Mouse (Mus musculus): Measurements from ENCODE around the gene Zbtb20. TPM values are rescaled to one million over a fixed set of nuclear protein-coding genes. Genes with fewer than 3 reads are reported as not detected.

Gene Zbtb20
- polyA plus RNA-seq, 1 experiment from 2014 or later = 27.9 TPM

DNA sequence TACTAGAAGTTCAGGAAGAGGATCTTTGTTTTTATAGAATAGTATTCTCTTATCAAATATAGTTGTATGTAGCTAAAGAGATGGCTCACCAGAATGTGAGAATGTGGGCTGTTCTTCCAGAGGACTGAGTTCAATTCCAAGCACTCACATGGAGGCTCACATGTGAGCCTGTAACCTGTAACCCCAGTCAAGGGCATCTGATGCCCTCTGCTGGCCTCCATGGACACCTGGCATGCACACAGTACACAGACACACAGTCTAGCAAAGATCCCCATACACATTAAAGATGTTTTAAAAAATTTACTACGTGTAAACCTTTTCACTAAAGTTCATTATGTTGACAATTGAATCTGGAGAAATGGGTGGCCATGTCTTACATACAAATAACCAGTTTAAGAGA, 343.7 kb downstream of the Zbtb20 start:
- Histone ChIP-seq H3K9me3 (ENCODE audit: low read length) (no peaks in the 10 kb centered on the region), H3K4me2 (replicated peaks; ENCODE audit: low read depth, low read length) (no peak overlapping the region), H3K4me1 (ENCODE audit: insufficient read depth, low read depth, low read length) (no peaks in the 10 kb centered on the region), H3K27me3 (replicated peaks; ENCODE audit: insufficient read depth, low read length) (no peaks in the 10 kb centered on the region), H3K36me3 (ENCODE audit: insufficient read depth, low read length) (no peaks in the 10 kb centered on the region), H3K9ac (replicated peaks; ENCODE audit: low read depth) (no peak overlapping the region), H3K4me3 (ENCODE audit: low read depth, low read length) (no peak overlapping the region), H3K27ac (ENCODE audit: low read length) (no peak overlapping the region)
- TF ChIP-seq CTCF (IDR thresholded peaks at IDR 0.05) (no peak), EP300 (IDR thresholded peaks at IDR 0.05) (no peak)
- DNase-seq (ENCODE audit: low spot score) (no peak), ATAC-seq (no peak)
- WGBS = 95% methylated on average over 1 of the region's 1 CpGs

DNA sequence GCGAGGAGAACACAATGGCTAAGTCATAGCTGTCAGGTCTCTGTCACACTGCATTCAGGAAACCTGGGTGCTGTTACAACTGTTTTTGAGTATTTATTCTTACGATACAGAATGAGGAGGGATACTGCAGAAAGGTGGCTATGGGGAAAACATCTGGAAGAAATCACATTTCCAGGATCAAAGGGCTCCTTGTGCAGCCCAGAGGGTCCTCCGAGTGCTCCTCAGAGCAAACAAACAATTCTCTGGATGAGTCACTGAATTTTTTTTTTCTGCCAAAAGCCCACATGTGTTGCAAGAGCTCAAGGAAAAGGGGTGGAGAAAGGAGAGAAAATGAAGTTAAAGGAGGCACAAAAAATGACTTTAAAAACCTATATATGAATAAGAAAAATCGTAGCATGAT, 345.6 kb downstream of the Zbtb20 start:
- Histone ChIP-seq H3K27ac (ENCODE audit: low read length) (no peak overlapping the region), H3K27me3 (replicated peaks; ENCODE audit: insufficient read depth, low read length) (no peaks in the 10 kb centered on the region), H3K4me1 (ENCODE audit: insufficient read depth, low read depth, low read length) (no peaks in the 10 kb centered on the region), H3K4me2 (replicated peaks; ENCODE audit: low read depth, low read length) (no peak overlapping the region), H3K9me3 (ENCODE audit: low read length) (no peaks in the 10 kb centered on the region), H3K4me3 (ENCODE audit: low read depth, low read length) (no peak overlapping the region), H3K36me3 (ENCODE audit: insufficient read depth, low read length) (no peaks in the 10 kb centered on the region), H3K9ac (replicated peaks; ENCODE audit: low read depth) (no peak overlapping the region)
- ATAC-seq (no peak; the same call in 1 of the 2 replicates), DNase-seq (ENCODE audit: low spot score) (peak; percentile 54)
- 50% methylated on average over 4 of the region's 4 CpGs for WGBS
- no peak for TF ChIP-seq EP300 (IDR thresholded peaks at IDR 0.05)
- TF ChIP-seq CTCF (IDR thresholded peaks at IDR 0.05) = no peak

DNA sequence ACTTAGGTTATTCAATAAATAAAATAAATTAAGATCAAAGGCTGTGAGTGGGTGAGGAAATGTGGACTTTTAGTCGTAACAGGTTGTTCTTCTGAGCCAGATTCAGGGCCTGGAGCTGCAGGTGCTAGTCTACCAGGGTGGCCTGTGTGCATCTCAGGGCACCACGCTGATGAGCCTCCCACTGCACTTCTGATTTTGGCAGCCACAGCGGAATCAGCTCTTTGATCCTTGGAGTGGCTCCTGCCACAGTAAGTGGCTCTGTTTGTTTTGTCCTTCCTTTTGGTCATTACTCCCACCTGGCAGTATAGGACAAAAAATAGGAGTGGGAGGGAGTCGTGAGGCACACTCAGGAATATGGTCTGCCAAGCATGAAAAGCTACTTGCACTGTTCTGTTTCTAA, 354.6 kb downstream of the Zbtb20 start:
- Histone ChIP-seq H3K36me3 (ENCODE audit: insufficient read depth, low read length) (no peaks in the 10 kb centered on the region), H3K9ac (replicated peaks; ENCODE audit: low read depth) (no peak overlapping the region), H3K27ac (ENCODE audit: low read length) (no peak overlapping the region), H3K9me3 (ENCODE audit: low read length) (no peaks in the 10 kb centered on the region), H3K4me3 (ENCODE audit: low read depth, low read length) (no peak overlapping the region), H3K27me3 (replicated peaks; ENCODE audit: insufficient read depth, low read length) (no peaks in the 10 kb centered on the region), H3K4me2 (replicated peaks; ENCODE audit: low read depth, low read length) (no peak overlapping the region), H3K4me1 (ENCODE audit: insufficient read depth, low read depth, low read length) (no peaks in the 10 kb centered on the region; the same call in 1 of the 2 replicates)
- 47% methylated on average over 4 of the region's 4 CpGs for WGBS
- no peak for TF ChIP-seq CTCF (IDR thresholded peaks at IDR 0.05)
- DNase-seq (ENCODE audit: low spot score) (no peak), ATAC-seq (no peak)

DNA sequence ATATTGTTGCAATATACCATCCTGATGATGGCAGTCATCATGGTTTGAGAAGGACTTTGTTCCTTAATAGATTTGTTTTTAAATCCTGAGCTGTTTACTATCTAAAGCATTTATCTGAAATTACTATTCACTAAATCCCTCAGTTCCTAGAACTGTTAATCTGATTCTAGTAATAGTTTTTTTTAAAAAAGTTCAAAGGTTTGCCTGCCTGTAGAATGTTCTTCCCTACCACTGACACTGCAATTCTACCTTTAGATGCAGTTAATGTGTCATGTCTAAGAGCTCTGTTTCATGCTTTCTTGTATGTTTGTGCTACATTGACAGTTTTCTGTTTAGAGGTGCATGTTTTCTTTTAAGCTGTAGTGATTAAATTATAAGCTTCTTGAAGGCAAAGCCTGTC, 358.6 kb downstream of the Zbtb20 start:
- no peak for TF ChIP-seq CTCF (IDR thresholded peaks at IDR 0.05)
- no peak for TF ChIP-seq EP300 (IDR thresholded peaks at IDR 0.05)
- no peak for DNase-seq (ENCODE audit: low spot score)
- no peaks in the 10 kb centered on the region; the same call in 1 of the 2 replicates for H3K4me1 ChIP-seq (ENCODE audit: insufficient read depth, low read depth, low read length)
- H3K9ac ChIP-seq (replicated peaks; ENCODE audit: low read depth) = no peak overlapping the region
- no peaks in the 10 kb centered on the region for H3K36me3 ChIP-seq (ENCODE audit: insufficient read depth, low read length)
- no peak for ATAC-seq
- H3K27me3 ChIP-seq (replicated peaks; ENCODE audit: insufficient read depth, low read length) = no peaks in the 10 kb centered on the region
- H3K4me3 ChIP-seq (ENCODE audit: low read depth, low read length) = no peak overlapping the region
- no peak overlapping the region for H3K4me2 ChIP-seq (replicated peaks; ENCODE audit: low read depth, low read length)
- H3K9me3 ChIP-seq (ENCODE audit: low read length) = no peaks in the 10 kb centered on the region
- H3K27ac ChIP-seq (ENCODE audit: low read length) = no peak overlapping the region

DNA sequence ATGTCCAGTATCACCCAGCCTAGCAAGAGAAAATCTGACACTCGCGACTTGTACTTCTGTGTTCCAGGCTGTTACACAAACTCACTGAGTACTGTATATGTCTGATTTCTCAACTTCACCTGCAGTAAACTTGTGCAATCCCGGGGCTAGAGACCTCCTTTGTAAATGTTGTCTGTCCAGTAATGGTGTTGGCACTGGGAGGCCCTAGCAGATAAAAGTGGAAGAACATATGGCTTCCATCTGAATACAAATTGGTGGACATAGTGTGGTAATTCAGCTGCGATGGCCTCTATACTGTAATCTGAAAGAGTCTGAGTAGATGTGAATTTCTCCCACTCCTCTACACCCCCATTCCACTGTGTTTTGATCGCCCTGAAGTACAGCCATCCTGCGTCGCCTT, 359.6 kb downstream of the Zbtb20 start:
- H3K4me3 ChIP-seq (ENCODE audit: low read depth, low read length) = 0 out of 2 replicates have a peak overlapping the region, but pooled peaks have one; percentile 1
- peak overlapping the region; percentile 11 for H3K27ac ChIP-seq (ENCODE audit: low read length)
- no peaks in the 10 kb centered on the region; the same call in 1 of the 2 replicates for H3K4me1 ChIP-seq (ENCODE audit: insufficient read depth, low read depth, low read length)
- ATAC-seq (peak; percentile 67), DNase-seq (ENCODE audit: low spot score) (peak; percentile 68)
- no peaks in the 10 kb centered on the region for H3K27me3 ChIP-seq (replicated peaks; ENCODE audit: insufficient read depth, low read length)
- H3K4me2 ChIP-seq (replicated peaks; ENCODE audit: low read depth, low read length) = peak overlapping the region; percentile 30
- 39% methylated on average over 7 of the region's 7 CpGs for WGBS
- no peaks in the 10 kb centered on the region for H3K9me3 ChIP-seq (ENCODE audit: low read length)
- no peak for TF ChIP-seq EP300 (IDR thresholded peaks at IDR 0.05)
- TF ChIP-seq CTCF (IDR thresholded peaks at IDR 0.05) = no peak
- H3K36me3 ChIP-seq (ENCODE audit: insufficient read depth, low read length) = no peaks in the 10 kb centered on the region
- H3K9ac ChIP-seq (replicated peaks; ENCODE audit: low read depth) = no peak overlapping the region

DNA sequence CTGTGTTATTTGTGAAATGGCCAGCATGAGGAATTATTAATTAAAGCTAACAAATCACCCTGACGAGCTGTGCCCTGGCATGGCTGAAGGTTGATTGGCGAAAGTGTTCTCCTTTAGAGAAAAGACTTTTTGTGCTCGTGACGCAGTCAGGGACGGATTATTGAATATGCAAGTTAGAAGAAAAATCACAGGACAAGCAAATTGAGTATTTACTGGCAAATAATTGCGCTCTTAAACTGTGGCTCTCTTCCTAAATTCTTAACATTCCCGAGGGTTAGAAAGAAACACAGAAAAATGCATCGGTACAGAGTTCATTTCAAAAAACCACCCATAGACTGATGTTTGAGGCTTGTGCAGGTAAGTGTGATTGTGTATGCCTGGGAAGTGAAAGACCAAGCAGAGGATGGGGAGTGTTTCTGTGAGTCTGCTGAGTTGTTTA, 360.1 kb downstream of the Zbtb20 start:
- Histone ChIP-seq H3K4me1 (ENCODE audit: insufficient read depth, low read depth, low read length) (no peaks in the 10 kb centered on the region; the same call in 1 of the 2 replicates), H3K4me2 (replicated peaks; ENCODE audit: low read depth, low read length) (peak overlapping the region; percentile 30), H3K9me3 (ENCODE audit: low read length) (no peaks in the 10 kb centered on the region), H3K9ac (replicated peaks; ENCODE audit: low read depth) (no peak overlapping the region), H3K4me3 (ENCODE audit: low read depth, low read length) (peak overlapping the region; percentile 1; the same call in 1 of the 2 replicates), H3K27ac (ENCODE audit: low read length) (peak overlapping the region; percentile 11), H3K27me3 (replicated peaks; ENCODE audit: insufficient read depth, low read length) (no peaks in the 10 kb centered on the region), H3K36me3 (ENCODE audit: insufficient read depth, low read length) (no peaks in the 10 kb centered on the region)
- ATAC-seq (peak; percentile 40), DNase-seq (ENCODE audit: low spot score) (peak; percentile 52)
- 34% methylated on average over 8 of the region's 8 CpGs for WGBS
- TF ChIP-seq EP300 (IDR thresholded peaks at IDR 0.05) (no peak; the same call in 1 of the 2 replicates), CTCF (IDR thresholded peaks at IDR 0.05) (no peak)

DNA sequence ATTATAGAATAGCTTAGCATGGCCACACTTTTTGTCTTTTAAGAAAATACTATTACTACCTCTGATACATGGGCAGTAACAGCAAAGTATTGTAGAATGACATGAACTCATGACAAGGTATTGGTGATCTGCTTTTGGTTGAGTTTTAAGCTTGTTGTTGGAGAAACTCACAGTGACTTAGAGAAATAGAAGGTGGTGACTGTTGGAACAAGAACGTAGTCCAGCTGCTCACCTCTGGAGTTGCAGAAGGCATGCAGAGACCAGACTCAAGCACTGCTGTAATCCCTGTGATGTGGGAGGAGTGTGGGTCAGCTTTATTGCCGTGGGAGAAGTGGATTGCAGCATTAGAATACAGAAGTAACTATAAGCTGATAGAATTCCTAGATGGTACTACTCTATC, 361.9 kb downstream of the Zbtb20 start:
- DNase-seq (ENCODE audit: low spot score) (no peak), ATAC-seq (no peak)
- 66% methylated on average over 2 of the region's 2 CpGs for WGBS
- Histone ChIP-seq H3K36me3 (ENCODE audit: insufficient read depth, low read length) (no peaks in the 10 kb centered on the region), H3K9me3 (ENCODE audit: low read length) (no peaks in the 10 kb centered on the region), H3K27me3 (replicated peaks; ENCODE audit: insufficient read depth, low read length) (no peaks in the 10 kb centered on the region), H3K4me1 (ENCODE audit: insufficient read depth, low read depth, low read length) (no peaks in the 10 kb centered on the region; the same call in 1 of the 2 replicates), H3K4me3 (ENCODE audit: low read depth, low read length) (no peak overlapping the region), H3K9ac (replicated peaks; ENCODE audit: low read depth) (no peak overlapping the region), H3K4me2 (replicated peaks; ENCODE audit: low read depth, low read length) (no peak overlapping the region), H3K27ac (ENCODE audit: low read length) (no peak overlapping the region)
- TF ChIP-seq CTCF (IDR thresholded peaks at IDR 0.05) (no peak), EP300 (IDR thresholded peaks at IDR 0.05) (no peak)
